Mouse (Mus musculus) adrenal gland, postnatal 4 days (tissue): ENCODE results near the gene Cox19. TPM values are rescaled to one million over a fixed set of nuclear protein-coding genes. Genes with fewer than 3 reads are reported as not detected.

Experiments used
- DNase-seq, 2 experiments: peaks; one replicate each; pipeline ENCODE4 v3.0.0; 2021 to 2022; ENCODE audit warnings: low spot score in 2 of 2, mixed read lengths in 2 of 2
- total RNA-seq, 2 experiments: library from RNA; stranded (reverse); gene quantifications; 2 replicates each; pipeline ENCODE4 v1.2.3; 2021

Cox19 gene
- total RNA-seq, 2 experiments from 2014 or later, result 62.9 to 65.6 TPM

GRCm38 (mm10) chr5:139382760-139383159 is 31.5 kb upstream of the Cox19 start:
- DNase-seq, result no peak

- DNase-seq, result no peak
These were observed 30.6 kb upstream of the Cox19 start for GRCm38 (mm10) chr5:139381586-139382513.

- DNase-seq, result peak; percentile 86 to 88
These were observed 29.4 kb upstream of the Cox19 start for GRCm38 (mm10) chr5:139380385-139381248.

- DNase-seq, result no peak
These were observed 28.7 kb upstream of the Cox19 start for GRCm38 (mm10) chr5:139379771-139380384.

- DNase-seq, result peak in 1 of 2 experiments; percentile 67
These were observed 27.9 kb upstream of the Cox19 start for GRCm38 (mm10) chr5:139378986-139379629.

- DNase-seq, result no peak
These were observed 27.0 kb upstream of the Cox19 start for GRCm38 (mm10) chr5:139378271-139378556.

- DNase-seq, result peak; percentile 31 to 44
These were observed 26.5 kb upstream of the Cox19 start, which contains the start of gene Gpr146 for GRCm38 (mm10) chr5:139377468-139378270. Gpr146 (plus strand) TSS chr5:139377697.

- no peak for DNase-seq
These were observed 23.6 kb upstream of the Cox19 start for GRCm38 (mm10) chr5:139374841-139375240.

- no peak for DNase-seq
These were observed 22.7 kb upstream of the Cox19 start for GRCm38 (mm10) chr5:139373889-139374444.

GRCm38 (mm10) chr5:139373126-139373525 is 21.9 kb upstream of the Cox19 start:
- DNase-seq, result no peak

GRCm38 (mm10) chr5:139371631-139372401 is 20.6 kb upstream of the Cox19 start:
- peak; percentile 76 to 82 for DNase-seq

- no peak for DNase-seq
These were observed 19.9 kb upstream of the Cox19 start for GRCm38 (mm10) chr5:139371118-139371517.

- no peak for DNase-seq
These were observed 19.1 kb upstream of the Cox19 start for GRCm38 (mm10) chr5:139370336-139370735.

- DNase-seq, result no peak
These were observed 17.6 kb upstream of the Cox19 start for GRCm38 (mm10) chr5:139368638-139369320.

GRCm38 (mm10) chr5:139367884-139368458 is 16.8 kb upstream of the Cox19 start:
- DNase-seq, result no peak

GRCm38 (mm10) chr5:139366484-139366883 is 15.3 kb upstream of the Cox19 start:
- DNase-seq, result no peak

GRCm38 (mm10) chr5:139365827-139366226 is 14.6 kb upstream of the Cox19 start:
- DNase-seq, result no peak

GRCm38 (mm10) chr5:139364911-139365571 is 13.8 kb upstream of the Cox19 start:
- no peak for DNase-seq
